Mouse (Mus musculus): ENCODE measurements around the gene Numb. TPM values are rescaled to one million over a fixed set of nuclear protein-coding genes. Genes with fewer than 3 reads are reported as not detected.

The Numb gene
- polyA plus RNA-seq, 1 experiment from 2014 or later, result 44.3 TPM

DNA sequence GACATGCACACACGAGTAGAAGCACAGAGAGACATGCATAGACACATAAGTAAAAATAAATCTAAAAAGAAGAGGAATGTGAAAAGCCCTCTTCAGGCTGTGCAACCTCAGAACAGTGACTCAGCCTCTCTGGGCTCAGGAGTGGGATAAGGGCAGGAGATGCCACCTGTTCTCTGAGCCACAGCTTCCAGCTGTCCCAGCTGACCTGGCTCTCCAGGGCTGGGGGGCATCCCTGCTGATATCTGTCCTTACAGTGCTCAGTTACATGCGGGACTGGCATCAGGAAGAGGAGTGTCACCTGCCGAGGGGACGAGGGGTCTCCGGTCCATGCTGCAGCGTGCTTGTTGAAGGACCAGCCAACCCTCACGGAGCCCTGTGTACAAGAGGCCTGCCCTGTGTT lies 145.0 kb downstream of the Numb start:
- no peak overlapping the region for H3K4me2 ChIP-seq (replicated peaks; ENCODE audit: low read depth, low read length)
- WGBS, result 89% methylated on average over 7 of the region's 7 CpGs
- H3K9me3 ChIP-seq (ENCODE audit: low read length), result no peaks in the 10 kb centered on the region
- no peaks in the 10 kb centered on the region for H3K36me3 ChIP-seq (ENCODE audit: insufficient read depth, low read length)
- H3K27ac ChIP-seq (ENCODE audit: low read length), result no peak overlapping the region
- H3K4me3 ChIP-seq (ENCODE audit: low read length), result no peak overlapping the region
- H3K9ac ChIP-seq (replicated peaks; ENCODE audit: low read length), result no peak overlapping the region
- no peak for ATAC-seq (ENCODE audit: low FRiP score, low TSS enrichment)
- no peaks in the 10 kb centered on the region for H3K27me3 ChIP-seq (ENCODE audit: insufficient read depth, low read length)
- 0 out of 2 replicates have a peak, but pooled peaks cover 1% of the 10 kb centered on the region for H3K4me1 ChIP-seq (ENCODE audit: insufficient read depth, low read length)

DNA sequence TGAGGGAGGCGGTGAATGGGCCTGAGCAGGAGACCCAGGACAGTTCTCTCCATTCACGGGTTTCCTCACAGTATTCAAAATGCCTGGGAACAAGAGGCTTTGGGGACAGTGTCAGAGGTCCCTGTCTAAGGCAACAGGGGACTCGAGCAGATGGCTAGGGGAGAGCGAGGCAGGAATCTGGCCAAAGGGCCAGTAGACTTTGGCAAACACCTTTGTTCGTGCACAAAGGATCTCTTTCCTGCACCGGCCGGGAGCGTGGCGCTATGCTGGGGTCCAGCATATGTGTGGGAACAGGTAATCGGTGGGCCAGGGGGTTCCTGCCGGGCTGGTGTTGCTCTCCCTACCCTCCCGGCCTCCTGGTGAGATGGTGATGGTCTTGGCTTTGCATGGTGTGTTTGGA lies 146.1 kb downstream of the Numb start:
- WGBS, result 80% methylated on average over 12 of the region's 12 CpGs
- Histone ChIP-seq H3K27ac (ENCODE audit: low read length) (no peak overlapping the region), H3K9ac (replicated peaks; ENCODE audit: low read length) (no peak overlapping the region), H3K4me2 (replicated peaks; ENCODE audit: low read depth, low read length) (no peak overlapping the region), H3K36me3 (ENCODE audit: insufficient read depth, low read length) (no peaks in the 10 kb centered on the region), H3K27me3 (ENCODE audit: insufficient read depth, low read length) (no peaks in the 10 kb centered on the region), H3K4me1 (ENCODE audit: insufficient read depth, low read length) (peaks cover 6% of the 10 kb centered on the region), H3K9me3 (ENCODE audit: low read length) (no peaks in the 10 kb centered on the region), H3K4me3 (ENCODE audit: low read length) (no peak overlapping the region)
- no peak for ATAC-seq (ENCODE audit: low FRiP score, low TSS enrichment)

DNA sequence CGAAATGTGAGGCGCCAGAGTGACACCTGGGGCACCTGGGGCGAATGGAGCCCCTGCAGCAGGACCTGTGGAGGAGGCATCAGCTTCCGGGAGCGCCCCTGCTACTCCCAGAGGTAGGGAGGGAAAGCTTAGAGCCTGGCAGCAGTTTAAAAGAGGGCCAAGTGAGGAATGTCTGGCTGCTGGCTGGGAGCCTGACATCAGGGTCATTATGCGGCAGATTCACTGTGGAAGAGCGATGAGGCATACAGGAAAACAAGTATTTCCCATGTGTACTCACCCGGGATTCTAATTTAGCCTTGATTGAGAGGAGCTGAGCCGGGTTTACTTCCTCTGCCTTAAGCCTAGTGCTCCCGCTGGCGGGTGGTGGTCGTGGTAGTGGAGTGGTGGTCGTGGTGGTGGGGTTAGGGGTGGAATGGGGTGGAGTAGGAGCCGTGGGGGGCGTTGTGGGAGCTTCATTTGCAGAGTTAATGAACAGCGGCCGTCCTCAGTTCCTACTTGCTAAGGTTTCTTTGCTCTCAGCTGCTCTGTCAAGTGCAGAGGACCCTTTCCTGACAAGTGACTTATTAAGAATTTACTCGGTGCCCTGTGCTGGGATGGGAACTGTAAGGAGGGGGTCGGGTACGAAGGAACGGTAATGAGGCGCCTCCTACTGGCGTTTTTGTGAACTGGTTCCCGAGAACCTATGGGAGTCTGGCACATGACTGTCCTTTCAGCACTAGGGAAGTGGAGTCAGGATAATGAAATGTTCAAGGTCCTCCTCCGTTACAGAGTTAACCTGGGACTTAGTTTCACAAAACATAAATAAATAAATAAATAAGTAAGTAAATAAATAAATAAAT lies 151.1 kb downstream of the Numb start:
- H3K4me1 ChIP-seq (ENCODE audit: insufficient read depth, low read length), result peaks cover 37% of the 10 kb centered on the region
- 3% methylated on average over 25 of the region's 25 CpGs for WGBS
- no peaks in the 10 kb centered on the region for H3K27me3 ChIP-seq (ENCODE audit: insufficient read depth, low read length)
- peak overlapping the region; percentile 59 for H3K4me2 ChIP-seq (replicated peaks; ENCODE audit: low read depth, low read length)
- peak overlapping the region; percentile 92 for H3K27ac ChIP-seq (ENCODE audit: low read length)
- H3K36me3 ChIP-seq (ENCODE audit: insufficient read depth, low read length), result no peaks in the 10 kb centered on the region
- peak; percentile 79 for ATAC-seq (ENCODE audit: low FRiP score, low TSS enrichment)
- no peaks in the 10 kb centered on the region for H3K9me3 ChIP-seq (ENCODE audit: low read length)
- peak overlapping the region; percentile 31 for H3K4me3 ChIP-seq (ENCODE audit: low read length)
- H3K9ac ChIP-seq (replicated peaks; ENCODE audit: low read length), result peak overlapping the region; percentile 63

- ATAC-seq (ENCODE audit: low FRiP score, low TSS enrichment), result peak; percentile 50
- Histone ChIP-seq H3K27ac (ENCODE audit: low read length) (peak overlapping the region; percentile 92), H3K27me3 (ENCODE audit: insufficient read depth, low read length) (no peaks in the 10 kb centered on the region), H3K4me3 (ENCODE audit: low read length) (no peak overlapping the region), H3K4me2 (replicated peaks; ENCODE audit: low read depth, low read length) (0 out of 2 replicates have a peak overlapping the region, but pooled peaks have one; percentile 1), H3K36me3 (ENCODE audit: insufficient read depth, low read length) (no peaks in the 10 kb centered on the region), H3K9me3 (ENCODE audit: low read length) (no peaks in the 10 kb centered on the region), H3K4me1 (ENCODE audit: insufficient read depth, low read length) (peaks cover 53% of the 10 kb centered on the region), H3K9ac (replicated peaks; ENCODE audit: low read length) (no peak overlapping the region)
- 21% methylated on average over 14 of the region's 14 CpGs for WGBS
Measured at GRCm38 (mm10) chr12:83768235-83768899, 153.4 kb downstream of the Numb start.

- H3K4me2 ChIP-seq (replicated peaks; ENCODE audit: low read depth, low read length), result 0 out of 2 replicates have a peak overlapping the region, but pooled peaks have one; percentile 1
- no peaks in the 10 kb centered on the region for H3K36me3 ChIP-seq (ENCODE audit: insufficient read depth, low read length)
- H3K9ac ChIP-seq (replicated peaks; ENCODE audit: low read length), result no peak overlapping the region
- no peak for ATAC-seq (ENCODE audit: low FRiP score, low TSS enrichment)
- H3K27ac ChIP-seq (ENCODE audit: low read length), result peak overlapping the region; percentile 92
- H3K27me3 ChIP-seq (ENCODE audit: insufficient read depth, low read length), result no peaks in the 10 kb centered on the region
- H3K4me3 ChIP-seq (ENCODE audit: low read length), result no peak overlapping the region
- H3K9me3 ChIP-seq (ENCODE audit: low read length), result no peaks in the 10 kb centered on the region
- peaks cover 59% of the 10 kb centered on the region for H3K4me1 ChIP-seq (ENCODE audit: insufficient read depth, low read length)
- 61% methylated on average over 9 of the region's 9 CpGs for WGBS
Measured at GRCm38 (mm10) chr12:83767833-83768232, 153.9 kb downstream of the Numb start.

DNA sequence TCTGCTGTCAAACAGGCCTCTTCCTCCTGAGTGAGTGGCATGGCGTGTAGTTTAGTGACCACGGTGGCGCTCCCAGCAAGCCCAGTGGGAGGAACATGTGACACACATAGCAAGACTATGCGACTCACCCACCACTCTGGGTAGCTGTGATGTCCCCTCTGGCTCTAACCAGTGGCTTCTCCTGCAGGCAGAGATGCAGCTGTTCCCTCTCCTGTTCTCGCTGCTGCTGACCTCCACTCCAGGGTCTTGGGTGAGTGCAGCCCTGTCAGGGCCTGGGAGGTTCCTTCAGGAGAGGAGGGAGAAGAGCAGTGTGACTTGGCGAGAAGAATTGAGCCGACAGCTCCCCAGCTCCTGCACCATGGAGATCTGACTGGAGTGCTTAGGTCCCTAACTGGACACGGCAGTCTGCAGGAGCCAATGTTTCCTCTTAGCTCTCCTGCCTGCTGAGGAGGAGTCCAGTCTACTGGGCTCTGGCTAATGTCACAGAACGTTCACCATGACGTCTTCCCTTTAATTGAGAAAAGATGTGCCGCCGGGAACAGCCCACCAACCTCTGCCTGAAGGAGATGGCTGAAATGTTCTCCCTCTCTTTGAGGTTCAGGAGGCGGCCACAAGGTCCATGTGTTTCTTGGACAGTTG lies 155.7 kb downstream of the Numb start:
- no peak for ATAC-seq (ENCODE audit: low FRiP score, low TSS enrichment)
- Histone ChIP-seq H3K4me1 (ENCODE audit: insufficient read depth, low read length) (peaks cover 63% of the 10 kb centered on the region), H3K4me3 (ENCODE audit: low read length) (no peak overlapping the region), H3K27me3 (ENCODE audit: insufficient read depth, low read length) (no peaks in the 10 kb centered on the region), H3K9me3 (ENCODE audit: low read length) (no peaks in the 10 kb centered on the region), H3K9ac (replicated peaks; ENCODE audit: low read length) (no peak overlapping the region), H3K4me2 (replicated peaks; ENCODE audit: low read depth, low read length) (no peak overlapping the region), H3K27ac (ENCODE audit: low read length) (no peak overlapping the region), H3K36me3 (ENCODE audit: insufficient read depth, low read length) (no peaks in the 10 kb centered on the region)
- 83% methylated on average over 13 of the region's 13 CpGs for WGBS

DNA sequence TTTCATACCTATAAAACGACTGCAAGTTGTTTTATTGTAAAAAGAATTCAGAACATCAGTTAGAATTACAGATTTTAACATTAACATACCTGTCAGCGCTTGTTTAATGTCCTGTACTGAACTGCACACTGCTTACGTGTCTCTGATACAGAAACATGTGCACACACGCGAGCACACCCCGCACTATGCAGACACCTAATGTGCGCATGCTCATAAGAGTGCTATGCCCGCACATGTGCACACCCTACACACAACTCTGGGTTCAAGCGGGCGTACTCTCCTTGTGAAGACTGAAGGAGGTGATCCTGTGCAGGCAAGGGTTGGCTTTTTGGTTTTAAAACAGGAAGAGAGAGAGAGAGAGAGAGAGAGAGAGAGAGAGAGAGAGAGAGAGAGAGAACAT lies 157.2 kb downstream of the Numb start:
- Histone ChIP-seq H3K9ac (replicated peaks; ENCODE audit: low read length) (no peak overlapping the region), H3K27ac (ENCODE audit: low read length) (no peak overlapping the region), H3K4me2 (replicated peaks; ENCODE audit: low read depth, low read length) (peak overlapping the region; percentile 68), H3K4me1 (ENCODE audit: insufficient read depth, low read length) (peaks cover 51% of the 10 kb centered on the region), H3K36me3 (ENCODE audit: insufficient read depth, low read length) (no peaks in the 10 kb centered on the region), H3K9me3 (ENCODE audit: low read length) (no peaks in the 10 kb centered on the region), H3K4me3 (ENCODE audit: low read length) (peak overlapping the region; percentile 43; the same call in 1 of the 2 replicates), H3K27me3 (ENCODE audit: insufficient read depth, low read length) (no peaks in the 10 kb centered on the region)
- 71% methylated on average over 10 of the region's 10 CpGs for WGBS
- no peak for ATAC-seq (ENCODE audit: low FRiP score, low TSS enrichment)

GRCm38 (mm10) chr12:83764044-83764365 lies 157.7 kb downstream of the Numb start:
- Histone ChIP-seq H3K36me3 (ENCODE audit: insufficient read depth, low read length) (no peaks in the 10 kb centered on the region), H3K27me3 (ENCODE audit: insufficient read depth, low read length) (no peaks in the 10 kb centered on the region), H3K4me1 (ENCODE audit: insufficient read depth, low read length) (peaks cover 46% of the 10 kb centered on the region), H3K9me3 (ENCODE audit: low read length) (no peaks in the 10 kb centered on the region), H3K4me3 (ENCODE audit: low read length) (peak overlapping the region; percentile 43), H3K27ac (ENCODE audit: low read length) (peak overlapping the region; percentile 63; the same call in 1 of the 2 replicates), H3K4me2 (replicated peaks; ENCODE audit: low read depth, low read length) (peak overlapping the region; percentile 68), H3K9ac (replicated peaks; ENCODE audit: low read length) (peak overlapping the region; percentile 65)
- no peak for ATAC-seq (ENCODE audit: low FRiP score, low TSS enrichment)
- 5% methylated on average over 14 of the region's 14 CpGs for WGBS

GRCm38 (mm10) chr12:83763311-83764043 lies 158.3 kb downstream of the Numb start, which contains the start of gene Papln:
Papln (plus strand) TSS chr12:83763634.
- peak within 1 kb of the TSS; percentile 43 for H3K4me3 ChIP-seq (ENCODE audit: low read length)
- no peaks in the 10 kb centered on the region for H3K27me3 ChIP-seq (ENCODE audit: insufficient read depth, low read length)
- H3K4me2 ChIP-seq (replicated peaks; ENCODE audit: low read depth, low read length), result peak within 1 kb of the TSS; percentile 68
- no peak for ATAC-seq (ENCODE audit: low FRiP score, low TSS enrichment)
- peak within 1 kb of the TSS; percentile 63 for H3K27ac ChIP-seq (ENCODE audit: low read length)
- H3K36me3 ChIP-seq (ENCODE audit: insufficient read depth, low read length), result no peaks in the 10 kb centered on the region
- peak within 1 kb of the TSS; percentile 65 for H3K9ac ChIP-seq (replicated peaks; ENCODE audit: low read length)
- H3K4me1 ChIP-seq (ENCODE audit: insufficient read depth, low read length), result peaks cover 41% of the 10 kb centered on the region
- H3K9me3 ChIP-seq (ENCODE audit: low read length), result no peaks in the 10 kb centered on the region
- 12% methylated on average over 31 of the region's 31 CpGs for WGBS
